Mouse (Mus musculus) heart, adult 2 months (tissue): ENCODE measurements around the gene Stradb. TPM values are rescaled to one million over a fixed set of nuclear protein-coding genes. Genes with fewer than 3 reads are reported as not detected.

ENCODE experiments used
- DNase-seq, 2 experiments: peaks; one replicate each; pipeline ENCODE4 v3.0.0; 2021
- H3K27ac ChIP-seq: fragments of 200-600 bp; 2 replicates; pipeline ENCODE4 v1.8.1; 2022
- H3K27me3 ChIP-seq: fragments of 200-500 bp; 2 replicates; pipeline ENCODE4 v1.6.1; 2012; ENCODE audit warnings: mild to moderate bottlenecking, low read length, inconsistent platforms, mixed read lengths; ENCODE audit not compliant: control insufficient read depth, insufficient read depth
- H3K36me3 ChIP-seq: fragments of 200-500 bp; 2 replicates; pipeline ENCODE4 v1.6.1; 2012; ENCODE audit warnings: low read length, inconsistent platforms; ENCODE audit not compliant: control insufficient read depth, insufficient read depth
- H3K4me1 ChIP-seq: fragments of 200-500 bp; 2 replicates; pipeline ENCODE4 v1.6.1; 2011; ENCODE audit warnings: low read length; ENCODE audit not compliant: control insufficient read depth, insufficient read depth
- H3K4me3 ChIP-seq: fragments of 200-600 bp; 2 replicates; pipeline ENCODE4 v1.8.1; 2022
- H3K79me2 ChIP-seq: fragments of 200-500 bp; replicated peaks from 2 replicates; pipeline ENCODE4 v1.6.1; 2012; ENCODE audit warnings: mild to moderate bottlenecking, inconsistent platforms, low read length, moderate library complexity, mixed read lengths; ENCODE audit not compliant: control insufficient read depth, insufficient read depth
- H3K9ac ChIP-seq: fragments of 200-500 bp; 2 replicates; pipeline ENCODE4 v1.6.1; 2012; ENCODE audit warnings: low read depth, mild to moderate bottlenecking, control low read depth, inconsistent platforms, low read length, mixed read lengths
- CTCF ChIP-seq: fragments of 200-600 bp; IDR thresholded peaks from 2 replicates; pipeline ENCODE4 v1.8.1; 2022; ENCODE audit warnings: antibody characterized with exemption, mild to moderate bottlenecking, moderate library complexity
- EP300 ChIP-seq: fragments of 200-500 bp; IDR thresholded peaks from 2 replicates; pipeline ENCODE4 v1.6.1; 2011; ENCODE audit warnings: low read depth, low read length, control low read depth; ENCODE audit not compliant: insufficient read depth
- POLR2A ChIP-seq: fragments of 200-500 bp; IDR thresholded peaks from 2 replicates; pipeline ENCODE4 v1.6.1; 2011; ENCODE audit warnings: mild to moderate bottlenecking, low read depth, low read length, control low read depth; ENCODE audit not compliant: insufficient read depth
- WGBS: fragments of 180-500 bp; shearing (Covaris S2); methylation state at CpG from one replicate; pipeline ENCODE4 v1.1.7; 2018; 5-methylcytosine and 5-hydroxymethylcytosine counted together
- intact Hi-C: fragments of 180-260 bp; cut with DNase I; formaldehyde crosslinking; loops from one replicate; pipeline ENCODE4 v1.15.1; 2025
- long read RNA-seq: library from polyadenylated mRNA; stranded (forward); transcript quantifications from one replicate; pipeline ENCODE4 v2.0.0, GENCODE M21; 2021
- polyA plus RNA-seq: library from polyadenylated mRNA; depleted of rRNA; stranded (reverse); fragments of >200 nt; gene quantifications from 2 replicates; pipeline ENCODE4 v1.2.3, GENCODE M21; 2012; rRNA removed
- total RNA-seq, 2 experiments: library from RNA; stranded (reverse); gene quantifications; 2 replicates each; pipeline ENCODE4 v1.2.3; 2021

Gene Stradb
- total RNA-seq (10 to 100 TPM; 61.3 to 81.4 TPM), polyA plus RNA-seq (28.5 and 47.3 TPM in 2 replicates)
- long read RNA-seq, transcript Stradb-201 (12 exons, 2,960 nt) = major isoform, 56 of 69 reads
- long read RNA-seq, partial matches to known transcripts = 1 of 69 reads
- long read RNA-seq, other reads (novel, unspliced or antisense) = 8 of 69 reads

- WGBS = under 1% methylated on average over 69 of the region's 69 CpGs
- Histone ChIP-seq H3K79me2 (peaks cover 3% of the 10 kb centered on the region), H3K4me3 (peak within 1 kb of the TSS; percentile 99), H3K27ac (peak within 1 kb of the TSS; percentile 92), H3K36me3 (peaks cover 16% of the 10 kb centered on the region), H3K9ac (peak within 1 kb of the TSS; percentile 95), H3K27me3 (no peaks in the 10 kb centered on the region), H3K4me1 (peaks cover 8% of the 10 kb centered on the region)
- TF ChIP-seq POLR2A (peak; percentile 86), EP300 (no peak), CTCF (0 out of 2 replicates have a peak, but pooled peaks have one; percentile 1)
- DNase-seq = peak; percentile 97
- intact Hi-C loops = loop anchor here (5.0 to 10.0 kb wide), 4 partner anchors 66 to 261 kb away; partner anchors contain the start of genes Als2 and Cflar
These were observed at the start of gene Stradb, which contains the start of gene Trak2 for GRCm38 (mm10) chr1:58973366-58974221. Stradb (plus strand) TSS chr1:58973522. Trak2 (minus strand) TSS chr1:58973430.

GRCm38 (mm10) chr1:58926664-58927063, 46.7 kb upstream of the Stradb start:
- intact Hi-C loops = loop anchor here (1.0 kb wide), 1 partner anchor 68 kb away; no protein-coding TSS in a partner anchor
- 88% methylated on average over 5 of the region's 5 CpGs for WGBS
- H3K9ac ChIP-seq = no peak overlapping the region
- no peak overlapping the region for H3K27ac ChIP-seq
- no peak overlapping the region for H3K4me3 ChIP-seq
- H3K4me1 ChIP-seq = no peaks in the 10 kb centered on the region
- no peaks in the 10 kb centered on the region for H3K79me2 ChIP-seq
- no peak for DNase-seq
- peaks cover 2% of the 10 kb centered on the region; the same call in 1 of the 2 replicates for H3K36me3 ChIP-seq
- TF ChIP-seq EP300 (no peak), POLR2A (no peak), CTCF (no peak)
- no peaks in the 10 kb centered on the region for H3K27me3 ChIP-seq

- Histone ChIP-seq H3K4me1 (peaks cover 1% of the 10 kb centered on the region; the same call in 1 of the 2 replicates), H3K36me3 (0 out of 2 replicates have a peak, but pooled peaks cover 2% of the 10 kb centered on the region), H3K27ac (no peak overlapping the region), H3K9ac (no peak overlapping the region), H3K79me2 (no peaks in the 10 kb centered on the region), H3K27me3 (no peaks in the 10 kb centered on the region), H3K4me3 (no peak overlapping the region)
- TF ChIP-seq CTCF = no peak
- TF ChIP-seq EP300 = no peak
- TF ChIP-seq POLR2A = no peak
- 74% methylated on average over 10 of the region's 10 CpGs for WGBS
- DNase-seq = no peak
- intact Hi-C loops = no loop called here
These were observed 36.3 kb upstream of the Stradb start for GRCm38 (mm10) chr1:58936746-58937605.

- no peak overlapping the region for H3K4me3 ChIP-seq
- no peak for DNase-seq
- no peak for TF ChIP-seq CTCF
- TF ChIP-seq POLR2A = no peak
- no peak for TF ChIP-seq EP300
- H3K27me3 ChIP-seq = no peaks in the 10 kb centered on the region
- no peaks in the 10 kb centered on the region for H3K79me2 ChIP-seq
- 0 out of 2 replicates have a peak, but pooled peaks cover 2% of the 10 kb centered on the region for H3K36me3 ChIP-seq
- peaks cover 1% of the 10 kb centered on the region; the same call in 1 of the 2 replicates for H3K4me1 ChIP-seq
- intact Hi-C loops = no loop called here
- H3K9ac ChIP-seq = no peak overlapping the region
- 83% methylated on average over 9 of the region's 9 CpGs for WGBS
- no peak overlapping the region for H3K27ac ChIP-seq
These were observed 35.7 kb upstream of the Stradb start for GRCm38 (mm10) chr1:58937606-58938099.

GRCm38 (mm10) chr1:58945523-58945922, 27.8 kb upstream of the Stradb start:
- WGBS = 60% methylated on average over 2 of the region's 2 CpGs
- H3K79me2 ChIP-seq = peaks cover 2% of the 10 kb centered on the region
- H3K9ac ChIP-seq = no peak overlapping the region
- no peaks in the 10 kb centered on the region for H3K27me3 ChIP-seq
- TF ChIP-seq CTCF (no peak), POLR2A (no peak), EP300 (no peak)
- intact Hi-C loops = no loop called here
- peaks cover 25% of the 10 kb centered on the region for H3K36me3 ChIP-seq
- H3K27ac ChIP-seq = peak overlapping the region; percentile 48
- peaks cover 10% of the 10 kb centered on the region; the same call in 1 of the 2 replicates for H3K4me1 ChIP-seq
- no peak for DNase-seq
- no peak overlapping the region for H3K4me3 ChIP-seq
